Comparison of ENCODE assay signal across 9 mouse cellular contexts in genomic region chr7:16284904-16285303, GRCm38 (mm10). TPM values are rescaled to one million over a fixed set of nuclear protein-coding genes. Genes with fewer than 3 reads are reported as not detected.
A peak's percentile ranks its signal among the peaks of the same experiment; 100 is the strongest.
DNase-seq lines count a peak whose midpoint lies in the region; ATAC-seq and TF ChIP-seq lines count a peak whose summit lies in the region.
"Had no signal": no experiment of that assay in that cellular context is flagged by ENCODE, and none has a peak within 500 bp of the region (broad histone marks: within the 10 kb centered on the region; RNA-seq: fewer than 3 reads in every experiment).

No protein-coding gene starts in this region.

- H3K9me3 ChIP-seq in heart, embryonic 11.5 days (replicated peaks; ENCODE audit: control insufficient read depth, low read length) = no peaks in the 10 kb centered on the region
- H3K9me3 ChIP-seq in limb, embryonic 14.5 days (ENCODE audit: control insufficient read depth, low read length) = no peaks in the 10 kb centered on the region

- H3K4me3 ChIP-seq in heart, embryonic 11.5 days (ENCODE audit: low read depth, low read length) = peak overlapping the region; percentile 73; the same call in 1 of the 2 replicates
- peak overlapping the region; percentile 91 for H3K4me3 ChIP-seq in testis, adult 2 months (ENCODE audit: control insufficient read depth, low read depth, low read length)
- H3K4me3 ChIP-seq in limb, embryonic 14.5 days (replicated peaks; ENCODE audit: low read length) = peak overlapping the region; percentile 64

- no peaks in the 10 kb centered on the region for H3K27me3 ChIP-seq in heart, embryonic 11.5 days (ENCODE audit: control insufficient read depth, insufficient read depth, low read length)
- H3K27me3 ChIP-seq in testis, adult 2 months (ENCODE audit: control insufficient read depth, insufficient read depth, low read length) = no peaks in the 10 kb centered on the region
- H3K27me3 ChIP-seq in limb, embryonic 14.5 days (ENCODE audit: control insufficient read depth, insufficient read depth, low read length) = no peaks in the 10 kb centered on the region

- peak overlapping the region; percentile 77 for H3K4me2 ChIP-seq in heart, embryonic 11.5 days
- peak overlapping the region; percentile 57 for H3K4me2 ChIP-seq in limb, embryonic 14.5 days (replicated peaks; ENCODE audit: low read depth, low read length, severe bottlenecking)

- 65% methylated on average over 9 of the region's 9 CpGs for WGBS in heart, embryonic 11.5 days (ENCODE audit: insufficient replicate concordance)
- WGBS in limb, embryonic 14.5 days = 69% methylated on average over 9 of the region's 9 CpGs

- no peak overlapping the region for H3K9ac ChIP-seq in heart, embryonic 11.5 days (ENCODE audit: low read depth, low read length)
- H3K9ac ChIP-seq in limb, embryonic 14.5 days (ENCODE audit: low read depth, low read length, severe bottlenecking) = no peak overlapping the region

- no peak for TF ChIP-seq POLR2A in testis, adult 2 months (IDR thresholded peaks at IDR 0.05; ENCODE audit: control insufficient read depth, low read depth, low read length)
- no peak for TF ChIP-seq POLR2A in limb, embryonic 14.5 days (IDR thresholded peaks at IDR 0.05; ENCODE audit: borderline replicate concordance, extremely low read depth, insufficient read depth, insufficient read length)

- ATAC-seq in heart, embryonic 11.5 days (replicated peaks; ENCODE audit: insufficient number of reproducible peaks, low FRiP score, low TSS enrichment) = no peak
- ATAC-seq in limb, embryonic 14.5 days (ENCODE audit: low FRiP score, low read depth) = no peak
- ATAC-seq in monocyte, adult 5-6 weeks (replicated peaks; ENCODE audit: insufficient number of reproducible peaks, low FRiP score, low TSS enrichment, poor library complexity, severe bottlenecking) = no peak

- no peak for TF ChIP-seq CTCF in testis, adult 2 months (IDR thresholded peaks at IDR 0.05; ENCODE audit: control insufficient read depth, insufficient read depth, insufficient replicate concordance, low read depth, low read length)

- H3K27ac ChIP-seq in heart, embryonic 11.5 days (ENCODE audit: low read depth, low read length) = no peak overlapping the region
- H3K27ac ChIP-seq in testis, adult 2 months (ENCODE audit: control insufficient read depth, insufficient read depth, low read depth, low read length) = 0 out of 2 replicates have a peak overlapping the region, but pooled peaks have one; percentile 80
- peak overlapping the region; percentile 11; the same call in 1 of the 2 replicates for H3K27ac ChIP-seq in limb, embryonic 14.5 days (replicated peaks; ENCODE audit: low read depth, low read length)

- peaks cover 14% of the 10 kb centered on the region for H3K36me3 ChIP-seq in heart, embryonic 11.5 days (ENCODE audit: control insufficient read depth, insufficient read depth, low read length)
- H3K36me3 ChIP-seq in testis, adult 2 months (ENCODE audit: control insufficient read depth, insufficient read depth, low read length) = peaks cover 6% of the 10 kb centered on the region
- peaks cover 39% of the 10 kb centered on the region for H3K36me3 ChIP-seq in limb, embryonic 14.5 days (ENCODE audit: control insufficient read depth, insufficient read depth, low read length)

- DNase-seq in heart, postnatal 4 days = no peak
- no peak for DNase-seq in testis, postnatal 14 days (ENCODE audit: low spot score)
- no peak for DNase-seq in limb, embryonic 14.5 days (ENCODE audit: low spot score)
- DNase-seq in retina, postnatal 1 day = no peak
- no peak for DNase-seq in layer of hippocampus, postnatal 36 days

- no peaks in the 10 kb centered on the region for H3K4me1 ChIP-seq in heart, embryonic 11.5 days (ENCODE audit: control insufficient read depth, insufficient read depth, low read length)
- H3K4me1 ChIP-seq in testis, adult 2 months (ENCODE audit: control insufficient read depth, insufficient read depth, low read length) = peaks cover 10% of the 10 kb centered on the region
- peaks cover 4% of the 10 kb centered on the region; the same call in 1 of the 2 replicates for H3K4me1 ChIP-seq in limb, embryonic 14.5 days (ENCODE audit: control insufficient read depth, insufficient read depth, low read length)

RNA-seq across cellular contexts. Expression of gene Ccdc9, which starts 1.7 kb away (rescaled TPM):
- 11.3 and 16.4 TPM in 2 replicates for polyA plus RNA-seq in heart, embryonic 11.5 days (2014; fragmentation: Nextera tagmentation; extraction: Ambion mirVana)
- 10 to 100 TPM; 39.4 to 43.1 TPM for total RNA-seq in heart, postnatal 4 days (2021)
- polyA plus RNA-seq in testis, adult 2 months (2012; rRNA removed) = 46.0 and 47.1 TPM in 2 replicates
- 64.4 and 84.8 TPM in 2 replicates for polyA plus RNA-seq in limb, embryonic 14.5 days (2012; rRNA removed)
- 15.9 and 17.7 TPM in 2 replicates for polyA plus RNA-seq in limb, embryonic 14.5 days (2014; fragmentation: Nextera tagmentation; extraction: Ambion mirVana)
- 231 to 284 TPM (median 256 TPM) in 3 replicates for total RNA-seq in monocyte, adult 5-6 weeks (2017)
- total RNA-seq in layer of hippocampus, postnatal 36 days (2021) = 10 to 100 TPM; 69.0 to 77.7 TPM

RNA-seq across cellular contexts. Expression of gene Inafm1, which starts 11.5 kb away (rescaled TPM):
- polyA plus RNA-seq in heart, embryonic 11.5 days (2014; fragmentation: Nextera tagmentation; extraction: Ambion mirVana) = 6.6 and 6.7 TPM in 2 replicates
- total RNA-seq in heart, postnatal 4 days (2021) = 10 to 100 TPM; 12.5 to 13.6 TPM
- 19.5 and 22.5 TPM in 2 replicates for polyA plus RNA-seq in testis, adult 2 months (2012; rRNA removed)
- polyA plus RNA-seq in limb, embryonic 14.5 days (2012; rRNA removed) = 48.7 and 57.8 TPM in 2 replicates
- 24.3 and 27.4 TPM in 2 replicates for polyA plus RNA-seq in limb, embryonic 14.5 days (2014; fragmentation: Nextera tagmentation; extraction: Ambion mirVana)
- total RNA-seq in monocyte, adult 5-6 weeks (2017) = 9.4 to 16.4 TPM (median 12.3 TPM) in 3 replicates
- 10 to 100 TPM; 31.2 to 33.0 TPM for total RNA-seq in layer of hippocampus, postnatal 36 days (2021)

RNA-seq across cellular contexts. Expression of gene Bbc3, which starts 23.3 kb away (rescaled TPM):
- 3.7 and 6.0 TPM in 2 replicates for polyA plus RNA-seq in heart, embryonic 11.5 days (2014; fragmentation: Nextera tagmentation; extraction: Ambion mirVana)
- 1 to 10 TPM; 7.0 to 9.0 TPM for total RNA-seq in heart, postnatal 4 days (2021)
- 4.0 and 6.1 TPM in 2 replicates for polyA plus RNA-seq in testis, adult 2 months (2012; rRNA removed)
- polyA plus RNA-seq in limb, embryonic 14.5 days (2012; rRNA removed) = 7.4 and 11.9 TPM in 2 replicates
- 3.7 and 4.0 TPM in 2 replicates for polyA plus RNA-seq in limb, embryonic 14.5 days (2014; fragmentation: Nextera tagmentation; extraction: Ambion mirVana)
- 26.4 to 30.9 TPM (median 30.1 TPM) in 3 replicates for total RNA-seq in monocyte, adult 5-6 weeks (2017)
- total RNA-seq in layer of hippocampus, postnatal 36 days (2021) = 10 to 100 TPM; 11.3 to 13.0 TPM

RNA-seq across cellular contexts. Expression of gene C5ar1, which starts 25.6 kb away (rescaled TPM):
- polyA plus RNA-seq in heart, embryonic 11.5 days (2014; fragmentation: Nextera tagmentation; extraction: Ambion mirVana) = 0.74 and 1.5 TPM in 2 replicates
- total RNA-seq in heart, postnatal 4 days (2021) = 1 to 10 TPM; 1.8 to 1.9 TPM
- polyA plus RNA-seq in testis, adult 2 months (2012; rRNA removed) = 0.53 and 0.65 TPM in 2 replicates
- polyA plus RNA-seq in limb, embryonic 14.5 days (2012; rRNA removed) = 3.2 and 5.4 TPM in 2 replicates
- 2.8 and 3.1 TPM in 2 replicates for polyA plus RNA-seq in limb, embryonic 14.5 days (2014; fragmentation: Nextera tagmentation; extraction: Ambion mirVana)
- total RNA-seq in monocyte, adult 5-6 weeks (2017) = 11.2 to 17.0 TPM (median 13.7 TPM) in 3 replicates
- total RNA-seq in layer of hippocampus, postnatal 36 days (2021) = 1 to 10 TPM in 1 of 2 experiments, under 1 TPM in 1; 0.62 to 1.9 TPM
- polyA plus RNA-seq: CD4-positive, CD25-positive, alpha-beta regulatory T cell, adult 4 months had no signal

RNA-seq across cellular contexts. Expression of gene C5ar2, which starts 41.0 kb away (rescaled TPM):
- polyA plus RNA-seq in heart, embryonic 11.5 days (2014; fragmentation: Nextera tagmentation; extraction: Ambion mirVana) = 0.21 and 0.34 TPM in 2 replicates
- total RNA-seq in heart, postnatal 4 days (2021) = under 1 TPM; 0.45 to 0.50 TPM
- 0.02 and 0.07 TPM in 2 replicates for polyA plus RNA-seq in testis, adult 2 months (2012; rRNA removed)
- 0.15 and 0.32 TPM in 2 replicates for polyA plus RNA-seq in limb, embryonic 14.5 days (2012; rRNA removed)
- 0.07 TPM in 1 of 2 replicates, not detected in the other for polyA plus RNA-seq in limb, embryonic 14.5 days (2014; fragmentation: Nextera tagmentation; extraction: Ambion mirVana)
- 2.9 to 8.0 TPM (median 7.0 TPM) in 3 replicates for total RNA-seq in monocyte, adult 5-6 weeks (2017)
- under 1 TPM; 0.35 to 0.60 TPM for total RNA-seq in layer of hippocampus, postnatal 36 days (2021)
